Mouse (Mus musculus) mouse embryonic stem cell (cell line): ENCODE data around the gene Rps6kb2.

Source experiments
- in situ Hi-C, 2 experiments: fragments of 300-500 bp; cut with MboI; formaldehyde crosslinking; loops; 1 replicate in 1 of 2; 3 replicates in 1 of 2; pipeline ENCODE4 v1.14.3; 2019 to 2020; ENCODE audit warnings: low sequenced_read_pairs in 2 of 2, low pct_unique_long_range_greater_than_20kb in 1 of 2, mixed read lengths in 1 of 2; ENCODE audit not compliant: unreplicated experiment in 1 of 2

Gene Rps6kb2

DNA sequence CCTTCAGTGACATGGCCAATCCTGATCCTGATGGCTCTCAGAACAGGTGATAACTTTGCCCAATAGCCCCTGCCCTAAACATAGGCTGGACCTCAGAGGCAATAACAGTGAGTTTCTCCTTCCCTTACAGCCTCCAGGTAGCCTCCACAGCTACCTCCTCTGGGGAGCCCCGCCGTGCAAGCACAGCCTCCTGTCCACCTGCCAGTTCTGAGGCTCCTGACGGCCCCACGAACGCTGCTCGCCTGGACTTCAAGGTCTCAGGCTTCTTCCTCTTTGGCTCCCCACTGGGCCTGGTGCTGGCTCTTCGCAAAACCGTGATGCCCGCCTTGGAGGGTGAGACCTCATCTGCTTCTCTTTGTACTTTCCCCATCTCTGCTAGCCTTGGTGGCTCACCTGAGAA lies 54.6 kb downstream of the Rps6kb2 start:
- in situ Hi-C loops = no loop called here

DNA sequence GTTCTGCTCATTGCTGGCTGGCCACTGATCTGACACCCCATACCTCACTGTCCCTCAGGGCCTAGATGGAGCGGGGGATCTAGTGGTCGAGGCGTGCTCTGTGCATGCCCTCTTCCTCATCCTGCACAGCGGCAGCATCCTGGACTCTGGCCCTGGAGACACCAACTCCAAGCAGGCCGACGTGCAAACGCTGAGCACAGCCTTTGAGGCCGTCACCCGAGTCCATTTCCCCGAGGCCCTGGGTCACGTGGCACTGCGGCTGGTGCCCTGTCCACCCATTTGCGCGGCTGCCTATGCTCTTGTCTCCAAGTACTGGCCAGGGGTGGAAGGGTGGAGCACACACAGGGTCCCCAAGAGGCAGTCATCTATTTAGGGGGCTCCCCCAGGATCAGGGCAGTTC lies 56.5 kb downstream of the Rps6kb2 start:
- in situ Hi-C loops = no loop called here

DNA sequence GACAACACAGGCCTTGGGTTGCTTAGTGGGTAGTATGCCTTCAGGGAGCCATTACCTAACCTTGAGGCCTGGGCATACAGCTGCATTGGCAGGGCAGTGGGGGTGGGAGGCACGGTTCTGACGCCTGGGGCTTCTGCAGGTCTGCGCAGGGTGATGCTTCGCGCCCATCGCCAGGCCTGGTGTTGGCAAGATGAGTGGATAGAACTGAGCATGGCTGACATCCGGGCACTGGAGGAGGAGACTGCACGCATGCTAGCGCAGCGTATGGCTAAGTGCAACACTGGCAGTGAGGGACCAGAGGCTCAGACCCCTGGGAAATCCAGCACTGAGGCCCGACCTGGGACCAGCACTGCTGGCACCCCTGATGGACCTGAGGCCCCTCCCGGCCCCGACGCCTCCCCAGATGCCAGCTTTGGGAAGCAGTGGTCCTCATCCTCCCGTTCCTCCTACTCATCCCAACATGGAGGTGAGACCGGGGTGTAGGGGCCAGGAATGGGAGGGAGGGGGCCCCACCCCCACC lies 58.4 kb downstream of the Rps6kb2 start:
- in situ Hi-C loops = no loop called here
